Mouse (Mus musculus) cerebellum, adult 2 months (tissue): ENCODE measurements around the gene Chil1.

Experiments used
- CTCF ChIP-seq: fragments of 200-500 bp; IDR thresholded peaks from 2 replicates; pipeline ENCODE4 v1.5.1; 2011; ENCODE audit warnings: low read depth, mild to moderate bottlenecking, control low read depth, low read length, moderate library complexity, borderline replicate concordance; ENCODE audit not compliant: insufficient read depth
- POLR2A ChIP-seq: fragments of 200-500 bp; IDR thresholded peaks from 2 replicates; pipeline ENCODE4 v1.6.1; 2011; ENCODE audit warnings: low read length, control low read depth, borderline replicate concordance; ENCODE audit not compliant: insufficient read depth

DNA sequence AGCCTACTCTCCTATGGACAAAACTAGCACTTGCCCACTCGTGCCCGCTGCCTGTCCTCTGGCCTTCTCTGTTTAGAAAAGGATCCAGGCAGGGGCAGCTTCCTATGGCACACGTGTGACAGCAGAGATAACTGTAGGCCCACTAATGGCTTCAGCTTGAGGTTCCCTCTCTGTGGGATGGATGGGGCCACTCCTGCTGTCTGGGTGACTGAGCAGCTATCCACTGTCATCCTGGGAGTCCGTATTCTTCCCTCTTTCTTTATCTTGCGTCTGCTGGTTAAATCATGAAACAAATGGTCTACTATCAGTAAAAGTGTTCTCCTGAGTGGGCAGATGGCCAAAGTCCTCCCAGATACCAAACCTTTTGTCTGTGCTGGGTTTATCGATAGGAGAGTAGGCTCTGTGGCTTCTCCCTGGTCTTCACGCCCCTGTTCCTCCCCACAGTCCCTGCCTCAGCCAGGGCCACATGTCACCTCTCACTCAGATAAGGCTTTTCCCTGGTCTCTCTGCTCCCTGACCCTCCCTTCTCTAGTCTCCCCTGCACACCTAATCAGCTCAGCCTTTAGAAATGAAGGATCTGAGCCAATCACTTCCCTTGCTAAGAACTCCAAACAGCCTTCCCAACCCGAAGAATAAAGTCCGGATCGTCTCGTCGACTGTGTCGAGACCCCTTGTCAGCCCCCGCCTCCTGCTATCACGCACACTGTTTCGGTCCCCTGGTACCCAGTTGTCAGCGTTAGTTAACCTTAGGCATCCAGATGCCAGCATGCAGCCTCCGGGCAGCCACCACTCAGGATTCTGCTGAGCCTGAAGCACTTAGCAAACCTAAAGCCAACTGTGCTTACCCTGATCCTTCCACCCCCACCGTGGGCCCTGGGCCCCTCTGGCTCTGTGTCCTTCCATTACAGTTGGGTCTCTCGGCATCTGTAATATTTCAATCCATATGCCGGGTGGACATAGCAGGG is 29.1 kb upstream of the Chil1 start:
- TF ChIP-seq CTCF (no peak), POLR2A (no peak)
